Mouse (Mus musculus): ENCODE measurements at regions not wholly inside any gene's neighbourhood (a gene's known extent, or its start where the extent isn't known, plus 50 kb on each side); places are given as distances from the start of the nearest gene placed in this dataset.

GRCm38 (mm10) chrX:90992008-90992407 is 100.1 kb downstream of the Gm44 start:
- DNase-seq (ENCODE audit: low spot score in 2 of 2) = peak in 1 of 2 experiments; percentile 0
